Mouse (Mus musculus) midbrain, embryonic 12.5 days (tissue): Measurements from ENCODE around the gene Slc27a5. TPM values are rescaled to one million over a fixed set of nuclear protein-coding genes. Genes with fewer than 3 reads are reported as not detected.

Source experiments
- ATAC-seq: fragments of 200-750 bp; cut with Nextera tagmentation; 2 replicates; pipeline ENCODE4 v1.8.0; 2017; ENCODE audit warnings: low read depth, moderate TSS enrichment, moderate library complexity; ENCODE audit not compliant: low FRiP score
- H3K27ac ChIP-seq: fragments of 300-500 bp; sonication (generic); replicated peaks from 2 replicates; pipeline ENCODE4 v1.5.1; 2016; ENCODE audit warnings: mild to moderate bottlenecking
- H3K27me3 ChIP-seq: fragments of 300-500 bp; sonication (generic); 2 replicates; pipeline ENCODE4 v1.6.1; 2016; ENCODE audit warnings: mild to moderate bottlenecking
- H3K36me3 ChIP-seq: fragments of 300-500 bp; sonication (generic); 2 replicates; pipeline ENCODE4 v1.6.1; 2016
- H3K4me1 ChIP-seq: fragments of 300-500 bp; sonication (generic); 2 replicates; pipeline ENCODE4 v1.6.1; 2016
- H3K4me2 ChIP-seq: fragments of 300-500 bp; sonication (generic); replicated peaks from 2 replicates; pipeline ENCODE4 v1.6.1; 2016; ENCODE audit warnings: mild to moderate bottlenecking, moderate library complexity
- H3K4me3 ChIP-seq: fragments of 300-500 bp; sonication (generic); 2 replicates; pipeline ENCODE4 v1.5.1; 2016; ENCODE audit warnings: mild to moderate bottlenecking
- H3K9ac ChIP-seq: fragments of 300-500 bp; sonication (generic); replicated peaks from 2 replicates; pipeline ENCODE4 v1.6.1; 2016; ENCODE audit warnings: mild to moderate bottlenecking, moderate library complexity
- H3K9me3 ChIP-seq: fragments of 300-500 bp; sonication (generic); 2 replicates; pipeline ENCODE4 v1.6.1; 2016; ENCODE audit warnings: mild to moderate bottlenecking
- WGBS: fragments of 180-500 bp; shearing (Covaris S2); methylation state at CpG from one replicate; pipeline ENCODE4 v1.1.7; 2016; 5-methylcytosine and 5-hydroxymethylcytosine counted together
- polyA plus RNA-seq: library from polyadenylated mRNA; unstranded; fragments of >200 nt; fragmentation: Nextera tagmentation; extraction: Ambion mirVana; gene quantifications from 2 replicates; pipeline ENCODE4 v1.2.1, GENCODE M21; 2016

Gene Slc27a5
- polyA plus RNA-seq, 1 experiment from 2014 or later = not detected

- peak; percentile 98 for ATAC-seq
- no peaks in the 10 kb centered on the region for H3K27me3 ChIP-seq
- peak overlapping the region; percentile 54 for H3K9ac ChIP-seq
- H3K9me3 ChIP-seq = no peaks in the 10 kb centered on the region
- peak overlapping the region; percentile 68 for H3K4me2 ChIP-seq
- peak overlapping the region; percentile 85 for H3K27ac ChIP-seq
- H3K36me3 ChIP-seq = no peaks in the 10 kb centered on the region
- peak overlapping the region; percentile 46 for H3K4me3 ChIP-seq
- WGBS = 11% methylated on average over 35 of the region's 35 CpGs
- peaks cover 8% of the 10 kb centered on the region for H3K4me1 ChIP-seq
Observed at GRCm38 (mm10) chr7:12949032-12949871, 48.7 kb downstream of the Slc27a5 start.

- H3K4me3 ChIP-seq = no peak overlapping the region
- no peaks in the 10 kb centered on the region for H3K4me1 ChIP-seq
- no peak for ATAC-seq
- no peak overlapping the region for H3K9ac ChIP-seq
- no peaks in the 10 kb centered on the region for H3K9me3 ChIP-seq
- H3K27me3 ChIP-seq = no peaks in the 10 kb centered on the region
- H3K27ac ChIP-seq = no peak overlapping the region
- H3K4me2 ChIP-seq = no peak overlapping the region
- H3K36me3 ChIP-seq = no peaks in the 10 kb centered on the region
Observed at GRCm38 (mm10) chr7:12943488-12943887, 54.5 kb downstream of the Slc27a5 start.

- H3K9ac ChIP-seq = no peak overlapping the region
- no peaks in the 10 kb centered on the region for H3K9me3 ChIP-seq
- ATAC-seq = no peak
- H3K4me2 ChIP-seq = no peak overlapping the region
- H3K4me3 ChIP-seq = no peak overlapping the region
- H3K4me1 ChIP-seq = no peaks in the 10 kb centered on the region
- 86% methylated on average over 4 of the region's 4 CpGs for WGBS
- H3K27me3 ChIP-seq = no peaks in the 10 kb centered on the region
- H3K27ac ChIP-seq = no peak overlapping the region
- H3K36me3 ChIP-seq = no peaks in the 10 kb centered on the region
Observed at GRCm38 (mm10) chr7:12940599-12940998, 57.4 kb downstream of the Slc27a5 start.

Other genes starting within 250 kb of the Slc27a5 start
- 17.5 and 17.6 TPM in 2 replicates for gene Zscan18, start 194.6 kb downstream of the Slc27a5 start, polyA plus RNA-seq
- gene Zfp329, start 179.3 kb downstream of the Slc27a5 start, polyA plus RNA-seq = 27.1 and 31.6 TPM in 2 replicates
- gene Zfp110, start 163.4 kb downstream of the Slc27a5 start, polyA plus RNA-seq = 32.3 and 34.5 TPM in 2 replicates
- 5.5 and 6.5 TPM in 2 replicates for gene Zfp128, start 117.0 kb downstream of the Slc27a5 start, polyA plus RNA-seq
- 11.2 and 11.8 TPM in 2 replicates for gene Zscan22, start 100.4 kb downstream of the Slc27a5 start, polyA plus RNA-seq
- 603 and 620 TPM in 2 replicates for gene Rps5, start 75.9 kb downstream of the Slc27a5 start, polyA plus RNA-seq
- 0.79 and 0.93 TPM in 2 replicates for gene Rnf225, start 70.8 kb downstream of the Slc27a5 start, polyA plus RNA-seq
- 14.2 and 15.5 TPM in 2 replicates for gene Zfp324, start 32.4 kb downstream of the Slc27a5 start, polyA plus RNA-seq
- gene Zfp446, start 20.3 kb downstream of the Slc27a5 start, polyA plus RNA-seq = 18.1 and 18.7 TPM in 2 replicates
- 376 and 420 TPM in 2 replicates for gene Trim28, start 922 bp upstream of the Slc27a5 start, polyA plus RNA-seq
- 36.6 and 37.1 TPM in 2 replicates for gene Zbtb45, start 11.8 kb upstream of the Slc27a5 start, polyA plus RNA-seq
- gene Chmp2a, start 36.6 kb upstream of the Slc27a5 start, polyA plus RNA-seq = 139 and 150 TPM in 2 replicates
- 143 and 149 TPM in 2 replicates for gene Ube2m, start 40.1 kb upstream of the Slc27a5 start, polyA plus RNA-seq
- 5.2 and 5.3 TPM in 2 replicates for gene Mzf1, start 56.6 kb upstream of the Slc27a5 start, polyA plus RNA-seq
- gene Vmn1r85, start 97.0 kb upstream of the Slc27a5 start, polyA plus RNA-seq = not detected in 2 replicates
- not detected in 2 replicates for gene Vmn1r86, start 121.7 kb upstream of the Slc27a5 start, polyA plus RNA-seq
- gene Vmn1r87, start 142.0 kb upstream of the Slc27a5 start, polyA plus RNA-seq = not detected in 2 replicates
- not detected in 2 replicates for gene Vmn1r88, start 161.4 kb upstream of the Slc27a5 start, polyA plus RNA-seq
- not detected in 2 replicates for gene Vmn1r89, start 214.8 kb upstream of the Slc27a5 start, polyA plus RNA-seq